Mouse (Mus musculus) adrenal gland, postnatal 36 days (tissue): ENCODE measurements at regions not wholly inside any gene's neighbourhood (a gene's known extent, or its start where the extent isn't known, plus 50 kb on each side); places are given as distances from the start of the nearest gene placed in this dataset.

Experiments
- DNase-seq, 2 experiments: peaks; one replicate each; pipeline ENCODE4 v3.0.0; 2021; ENCODE audit warnings: mixed read lengths in 1 of 2

GRCm38 (mm10) chr12:48705963-48706362 is 676.5 kb upstream of the Foxg1 start:
- no peak for DNase-seq

- DNase-seq: no peak
These were observed 668.8 kb upstream of the Foxg1 start for GRCm38 (mm10) chr12:48713646-48714045.

GRCm38 (mm10) chr12:48729851-48730250 is 652.6 kb upstream of the Foxg1 start:
- no peak for DNase-seq

GRCm38 (mm10) chr12:48758805-48759396 is 623.6 kb upstream of the Foxg1 start:
- DNase-seq: no peak
